Mouse (Mus musculus): Measurements from ENCODE around the gene Asb16. TPM values are rescaled to one million over a fixed set of nuclear protein-coding genes. Genes with fewer than 3 reads are reported as not detected.

The Asb16 gene
- total RNA-seq, 2 experiments from 2014 or later: 1.2 TPM

GRCm38 (mm10) chr11:102297577-102298556 lies 29.3 kb downstream of the Asb16 start:
- DNase-seq (ENCODE audit: low spot score in 2 of 2): no peak
- intact Hi-C loops (cut with DNase I): loop anchor here (1.0 to 2.0 kb wide), 3 partner anchors 10 to 22 kb away; no protein-coding TSS in a partner anchor

GRCm38 (mm10) chr11:102299839-102300238 lies 31.3 kb downstream of the Asb16 start:
- DNase-seq (ENCODE audit: low spot score in 2 of 2): peak in 1 of 2 experiments; percentile 53
- intact Hi-C loops (cut with DNase I): no loop called here

- DNase-seq (ENCODE audit: low spot score in 2 of 2): no peak
- intact Hi-C loops (cut with DNase I): no loop called here
Measured at GRCm38 (mm10) chr11:102304141-102304540, 35.6 kb downstream of the Asb16 start.

GRCm38 (mm10) chr11:102305359-102305758 lies 36.8 kb downstream of the Asb16 start:
- intact Hi-C loops (cut with DNase I): no loop called here
- DNase-seq (ENCODE audit: low spot score in 2 of 2): no peak

GRCm38 (mm10) chr11:102308104-102308503 lies 39.6 kb downstream of the Asb16 start:
- no peak for DNase-seq (ENCODE audit: low spot score in 2 of 2)
- intact Hi-C loops (cut with DNase I): loop anchor here (1.0 to 2.0 kb wide), 2 partner anchors 10 to 99 kb away; partner anchors contain the start of gene Slc25a39

GRCm38 (mm10) chr11:102308979-102309378 lies 40.4 kb downstream of the Asb16 start:
- intact Hi-C loops (cut with DNase I): loop anchor here (1.0 to 2.0 kb wide), 3 partner anchors 11 to 125 kb away; partner anchors contain the start of gene Slc25a39

GRCm38 (mm10) chr11:102309821-102310617 lies 41.5 kb downstream of the Asb16 start:
- no peak for DNase-seq (ENCODE audit: low spot score in 2 of 2)

More at GRCm38 (mm10) chr11:102308979-102309378, 40.4 kb downstream of the Asb16 start:
- peak; percentile 95 to 99 for DNase-seq (ENCODE audit: low spot score in 2 of 2)

GRCm38 (mm10) chr11:102310768-102311695 lies 42.5 kb downstream of the Asb16 start:
- DNase-seq (ENCODE audit: low spot score in 2 of 2): no peak
- intact Hi-C loops (cut with DNase I): no loop called here

More at GRCm38 (mm10) chr11:102309821-102310617, 41.5 kb downstream of the Asb16 start:
- intact Hi-C loops (cut with DNase I): loop anchor here (1.0 to 2.0 kb wide), 2 partner anchors 97 to 124 kb away; partner anchors contain the start of gene Slc25a39

GRCm38 (mm10) chr11:102311966-102312365 lies 43.4 kb downstream of the Asb16 start:
- intact Hi-C loops (cut with DNase I): no loop called here
- DNase-seq (ENCODE audit: low spot score in 2 of 2): no peak

- intact Hi-C loops (cut with DNase I): no loop called here
- DNase-seq (ENCODE audit: low spot score in 2 of 2): peak in 1 of 2 experiments; percentile 1
Measured at GRCm38 (mm10) chr11:102312586-102312985, 44.0 kb downstream of the Asb16 start.

GRCm38 (mm10) chr11:102314321-102314720 lies 45.8 kb downstream of the Asb16 start:
- intact Hi-C loops (cut with DNase I): no loop called here

GRCm38 (mm10) chr11:102315690-102316571 lies 47.4 kb downstream of the Asb16 start:
- intact Hi-C loops (cut with DNase I): loop anchor here (1.0 to 2.0 kb wide), 2 partner anchors 19 to 91 kb away; partner anchors contain the start of genes Atxn7l3 and Slc25a39
- no peak for DNase-seq (ENCODE audit: low spot score in 2 of 2)

More at GRCm38 (mm10) chr11:102314321-102314720, 45.8 kb downstream of the Asb16 start:
- DNase-seq (ENCODE audit: low spot score in 2 of 2): no peak

GRCm38 (mm10) chr11:102316572-102317297 lies 48.2 kb downstream of the Asb16 start:
- DNase-seq (ENCODE audit: low spot score in 2 of 2): peak; percentile 84 to 86
- intact Hi-C loops (cut with DNase I): loop anchor here (1.0 to 2.0 kb wide), 2 partner anchors 20 to 91 kb away; partner anchors contain the start of genes Atxn7l3 and Slc25a39

- intact Hi-C loops (cut with DNase I): loop anchor here (2.0 kb wide), 1 partner anchor 21 kb away; the partner anchor contains the start of gene Atxn7l3
- DNase-seq (ENCODE audit: low spot score in 2 of 2): peak; percentile 58 to 68
Measured at GRCm38 (mm10) chr11:102317298-102317900, 48.9 kb downstream of the Asb16 start.

- intact Hi-C loops (cut with DNase I): loop anchor here (2.0 kb wide), 1 partner anchor 21 kb away; the partner anchor contains the start of gene Atxn7l3
Measured at GRCm38 (mm10) chr11:102317901-102318575, 49.5 kb downstream of the Asb16 start.

More at GRCm38 (mm10) chr11:102317901-102318575, 49.5 kb downstream of the Asb16 start:
- peak in 1 of 2 experiments; percentile 67 for DNase-seq (ENCODE audit: low spot score in 2 of 2)
